Mouse (Mus musculus) frontal cortex, adult (tissue): ENCODE results near the gene 4930544D05Rik.

ENCODE experiments used
- ATAC-seq: cut with Nextera tagmentation; 2 replicates; pipeline ENCODE4 v1.9.2; 2017; ENCODE audit warnings: mild to moderate bottlenecking, moderate library complexity, mixed read lengths; ENCODE audit not compliant: low TSS enrichment

The 4930544D05Rik gene

DNA sequence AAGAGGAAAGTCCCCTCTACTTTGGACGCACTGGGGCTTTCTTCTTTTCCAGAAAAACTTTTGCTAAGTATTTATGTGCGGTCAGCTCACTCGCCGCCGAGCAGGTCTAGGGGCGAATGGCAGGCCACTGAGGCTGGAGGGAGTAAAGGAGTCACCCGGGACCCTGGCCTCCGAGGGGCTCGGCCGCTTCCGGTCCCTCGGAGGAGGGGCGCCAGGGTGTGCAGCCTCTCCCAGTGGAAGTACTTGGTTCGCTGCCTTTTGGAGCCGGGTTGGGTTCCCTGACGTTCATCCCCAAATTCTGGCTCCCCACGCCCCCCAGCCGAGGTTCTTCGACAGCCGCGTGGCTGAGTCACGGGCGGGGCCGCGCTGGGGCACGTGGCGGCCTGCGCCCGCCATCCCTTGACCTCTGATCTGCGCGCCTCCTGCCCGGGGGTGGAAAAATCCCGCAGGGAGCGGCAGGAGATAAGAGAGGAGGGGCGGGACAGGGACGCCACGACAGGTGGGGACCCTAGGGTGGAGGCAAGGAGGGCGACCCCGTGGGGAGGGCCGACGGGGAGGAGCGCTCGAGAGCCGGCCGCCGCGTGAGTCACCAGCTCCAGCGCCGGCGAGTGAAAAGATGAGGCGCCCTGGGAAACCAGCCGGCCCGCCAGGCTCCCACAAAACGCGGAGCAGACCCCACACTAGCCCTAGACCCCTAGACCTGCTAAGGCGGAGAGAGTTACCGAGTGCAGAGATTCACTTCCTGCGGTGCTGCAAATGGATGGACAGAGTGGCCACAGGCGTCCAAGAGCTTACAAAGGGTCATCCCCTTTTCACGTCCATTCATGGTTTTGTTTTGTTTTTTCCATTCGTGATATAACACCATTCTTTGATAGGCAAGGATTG, 40.2 kb downstream of the 4930544D05Rik start:
- no peak for ATAC-seq

DNA sequence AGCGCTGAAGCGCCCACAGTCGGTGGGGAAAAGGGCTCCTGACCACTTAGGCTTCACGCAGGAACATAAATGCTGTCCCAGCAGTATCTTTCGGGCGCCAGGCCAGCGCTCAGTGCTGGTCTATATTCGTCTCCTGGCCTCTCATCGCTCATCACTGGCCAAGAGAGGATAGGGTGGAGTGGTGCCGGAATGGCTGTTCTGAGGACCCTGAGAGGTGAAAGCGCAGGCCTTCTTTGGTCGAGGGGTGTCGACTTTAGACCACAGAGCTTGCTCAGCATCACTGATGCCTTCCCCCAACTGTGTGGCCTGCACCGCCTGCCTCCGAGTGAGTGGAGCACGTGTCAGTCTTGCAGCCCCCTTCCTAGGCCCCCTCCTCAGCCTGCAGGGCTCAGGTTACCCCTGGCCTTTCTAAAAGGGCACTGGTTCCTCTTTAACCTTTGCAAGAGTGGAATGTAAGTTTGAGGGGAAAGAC, 40.8 kb downstream of the 4930544D05Rik start:
- no peak for ATAC-seq

DNA sequence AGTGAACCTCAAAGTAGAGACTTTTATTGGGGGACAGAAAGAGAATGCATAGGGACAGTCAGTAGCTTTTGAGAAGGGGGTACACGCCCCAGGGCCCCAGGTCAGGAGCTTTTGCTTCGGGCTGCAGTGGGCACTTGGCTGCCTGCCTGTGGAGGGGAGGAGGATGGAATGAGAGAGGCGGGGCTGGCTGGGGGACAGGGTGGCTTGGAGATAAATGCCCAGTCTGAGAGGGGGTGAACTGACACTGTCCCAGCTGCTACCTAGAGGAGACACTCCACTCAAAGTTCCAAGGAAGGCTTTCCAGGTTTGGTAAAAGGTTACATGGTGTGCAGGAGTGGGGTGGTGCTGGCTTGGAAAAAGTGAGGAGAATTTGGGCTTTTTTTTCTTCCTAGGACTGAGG, 41.3 kb downstream of the 4930544D05Rik start, which contains the start of gene Eno3:
Gene Eno3 (plus strand): TSS at position 239 of the 400 bp plus-strand sequence.
- ATAC-seq = no peak

DNA sequence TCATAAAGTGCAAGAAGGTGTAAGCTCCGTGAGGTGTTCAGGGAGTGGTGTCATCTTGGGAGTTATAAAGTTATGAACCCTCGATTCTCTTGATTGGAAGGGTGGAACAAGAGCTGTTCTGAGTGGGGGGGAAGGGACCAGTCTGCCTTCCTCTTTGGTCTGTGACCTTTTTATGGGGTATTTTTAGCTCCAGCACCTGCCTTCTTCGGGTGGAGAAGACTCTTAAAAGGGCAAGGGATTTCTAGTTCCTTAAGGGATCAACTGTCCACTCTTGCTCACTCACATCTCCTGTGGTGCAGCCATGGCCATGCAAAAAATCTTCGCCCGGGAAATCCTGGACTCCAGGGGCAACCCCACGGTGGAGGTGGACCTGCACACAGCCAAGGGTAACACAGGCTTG, 41.9 kb downstream of the 4930544D05Rik start:
- no peak for ATAC-seq

DNA sequence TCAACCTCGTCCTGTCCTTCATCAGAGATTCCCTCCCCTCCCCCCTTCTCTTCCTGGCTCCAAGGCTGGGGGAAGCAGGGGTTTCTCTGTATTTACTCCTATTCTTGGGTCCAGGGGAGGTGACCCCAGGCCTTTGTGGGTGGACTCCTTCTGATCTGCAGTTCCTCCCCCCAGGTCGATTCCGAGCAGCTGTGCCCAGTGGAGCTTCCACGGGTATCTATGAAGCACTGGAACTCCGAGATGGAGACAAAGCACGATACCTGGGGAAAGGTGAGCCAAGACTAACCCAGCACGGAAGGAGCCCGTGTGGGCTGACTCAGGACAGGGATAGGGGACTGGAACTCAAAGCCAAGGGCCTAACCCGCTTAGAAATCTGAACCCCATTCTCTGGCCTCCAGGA, 42.3 kb downstream of the 4930544D05Rik start:
- ATAC-seq = no peak

DNA sequence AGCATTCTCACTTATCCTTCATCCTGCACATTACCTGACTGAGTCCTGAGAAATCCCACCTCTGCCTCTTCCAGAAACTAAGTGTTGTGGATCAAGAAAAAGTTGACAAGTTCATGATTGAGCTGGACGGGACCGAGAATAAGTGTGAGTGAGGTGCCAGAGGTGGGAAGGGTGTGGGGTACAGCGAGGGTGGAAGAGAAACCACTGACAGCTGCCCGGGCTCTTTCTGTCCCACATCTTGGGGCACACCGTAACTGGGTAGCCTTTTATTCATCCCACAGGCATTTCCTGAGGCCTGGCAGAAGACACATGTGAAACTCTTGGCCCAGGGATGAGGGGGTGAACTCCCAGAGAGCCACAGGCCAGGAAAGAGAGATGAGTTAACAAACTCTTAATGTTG, 42.9 kb downstream of the 4930544D05Rik start:
- no peak for ATAC-seq

DNA sequence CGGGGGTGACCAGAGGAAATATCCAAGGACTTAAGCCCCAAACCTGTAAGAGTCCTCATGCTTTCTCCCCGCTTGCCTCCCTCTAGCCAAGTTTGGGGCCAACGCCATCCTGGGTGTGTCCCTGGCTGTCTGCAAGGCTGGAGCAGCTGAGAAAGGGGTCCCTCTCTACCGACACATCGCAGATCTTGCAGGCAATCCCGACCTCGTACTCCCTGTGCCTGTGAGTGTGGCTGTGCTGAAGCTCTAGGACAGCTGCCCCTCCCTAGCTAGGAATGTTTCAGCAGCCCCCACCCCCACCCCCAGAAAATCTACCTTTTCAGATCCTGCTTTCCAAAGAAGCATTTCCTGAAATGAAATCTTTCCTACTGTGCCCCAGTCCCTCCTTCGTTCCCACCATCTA, 43.3 kb downstream of the 4930544D05Rik start:
- ATAC-seq = no peak

DNA sequence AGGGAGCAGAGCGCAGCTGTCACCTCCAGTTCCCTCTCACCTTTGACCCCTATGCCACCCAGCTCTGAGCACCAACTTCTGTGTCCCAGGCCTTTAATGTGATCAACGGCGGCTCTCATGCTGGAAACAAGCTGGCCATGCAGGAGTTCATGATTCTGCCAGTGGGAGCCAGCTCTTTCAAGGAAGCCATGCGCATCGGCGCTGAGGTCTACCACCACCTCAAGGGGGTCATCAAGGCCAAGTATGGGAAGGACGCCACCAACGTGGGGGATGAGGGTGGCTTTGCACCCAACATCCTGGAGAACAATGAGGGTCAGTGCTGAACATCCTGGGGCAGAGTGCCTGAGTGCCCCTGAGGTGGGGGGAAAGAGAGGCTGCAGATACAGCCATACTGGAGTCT, 44.9 kb downstream of the 4930544D05Rik start:
- no peak for ATAC-seq

DNA sequence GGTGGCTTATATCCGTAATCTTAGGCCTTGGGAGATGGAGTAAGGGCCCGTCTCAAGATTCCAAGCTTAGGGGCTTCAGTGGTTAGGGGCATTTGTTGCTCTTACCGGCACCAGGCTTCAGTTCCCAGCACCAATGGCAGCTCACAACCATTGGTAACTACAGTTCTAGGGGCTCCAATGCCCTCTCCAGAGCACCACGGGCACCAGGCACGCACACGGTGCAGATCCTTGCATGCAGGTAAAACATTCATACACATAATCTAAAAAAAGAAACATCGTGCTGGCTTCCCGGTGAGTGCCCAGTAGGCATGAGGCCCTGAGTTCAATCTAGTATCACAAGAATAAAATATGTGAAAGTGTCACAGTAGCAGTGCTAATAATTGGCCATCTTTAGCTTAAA, 47.5 kb downstream of the 4930544D05Rik start:
- ATAC-seq = no peak

DNA sequence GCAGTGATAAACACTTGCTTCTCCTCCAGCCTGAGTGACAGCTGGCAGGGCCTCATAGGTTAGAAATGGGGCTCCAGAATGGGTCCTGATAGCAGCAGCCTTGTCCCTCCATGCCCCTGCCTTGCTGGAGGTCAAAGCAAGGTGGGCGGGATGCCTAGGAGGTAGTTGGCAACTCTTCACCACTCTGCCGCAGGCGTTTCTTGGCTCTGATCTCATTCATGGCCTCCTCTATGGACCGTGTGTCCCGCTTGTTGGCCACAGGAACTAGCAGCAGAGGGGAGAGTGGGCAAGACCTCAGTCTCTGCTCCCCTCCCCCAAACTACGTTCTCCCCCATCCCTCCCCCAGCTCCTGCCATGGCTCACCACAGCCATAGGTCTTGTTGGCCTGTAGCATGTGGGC, 48.3 kb downstream of the 4930544D05Rik start:
- no peak for ATAC-seq

DNA sequence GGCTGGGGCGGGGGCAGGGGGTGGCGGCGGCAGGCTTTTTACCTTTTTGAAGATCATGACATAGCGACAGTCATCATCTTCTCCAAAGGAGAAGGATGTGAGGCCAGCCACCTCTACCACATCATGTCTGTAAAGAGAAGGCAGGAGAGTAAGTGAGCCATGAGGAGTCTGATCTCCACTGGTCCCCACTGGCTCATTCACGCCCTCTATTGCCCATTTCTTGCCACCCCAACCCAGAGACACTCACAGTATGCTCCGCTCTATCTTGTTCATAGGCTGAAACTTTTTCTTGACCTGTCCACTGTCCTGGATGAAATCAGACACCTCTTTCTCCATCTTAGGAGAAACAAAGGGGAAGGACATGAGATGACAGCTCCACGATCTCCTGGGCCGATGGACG, 49.1 kb downstream of the 4930544D05Rik start:
- ATAC-seq = no peak
